Mouse (Mus musculus) right cerebral cortex, adult 2 months (tissue): ENCODE results near the gene Nmrk2.

Source experiments
- DNase-seq, 2 experiments: peaks; one replicate each; pipeline ENCODE4 v3.0.0; 2021 to 2022; ENCODE audit warnings: low spot score in 2 of 2

Nmrk2 gene

DNA sequence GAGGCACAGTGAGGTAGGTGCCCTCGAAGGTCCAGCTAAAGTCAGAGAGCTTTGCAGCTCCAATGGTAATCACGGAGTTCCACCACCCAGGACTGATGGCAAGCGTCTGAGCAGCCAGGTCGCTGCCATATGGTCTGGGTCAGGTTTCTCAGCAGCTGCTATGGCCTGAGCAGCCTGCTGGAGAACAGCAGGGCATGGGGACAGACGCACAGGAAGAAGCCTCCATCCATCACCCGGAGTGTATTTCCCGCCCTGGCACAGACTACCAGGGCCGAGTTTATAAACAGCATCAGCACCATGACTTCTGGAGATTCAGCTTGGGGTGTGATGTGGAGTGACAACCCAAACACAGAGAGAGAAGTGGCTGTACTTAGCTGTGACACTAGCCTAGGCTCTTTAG is 36.7 kb downstream of the Nmrk2 start:
- DNase-seq: no peak

DNA sequence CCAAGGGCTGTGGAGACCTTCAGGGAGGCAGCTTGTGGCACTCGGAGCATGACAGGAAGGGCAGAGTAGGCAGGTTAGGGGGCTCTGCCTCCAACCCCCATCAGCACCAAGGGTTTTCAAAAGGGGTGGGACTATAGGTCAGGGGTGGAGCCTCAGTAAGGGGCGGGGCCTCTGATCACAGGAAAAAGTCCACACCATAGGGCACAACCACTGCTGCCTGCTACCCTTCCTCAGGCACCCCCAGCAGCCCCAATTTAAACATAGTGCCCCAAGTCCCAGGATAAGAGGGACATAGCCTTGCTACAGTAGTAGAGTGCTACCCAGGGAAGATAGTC is 39.6 kb downstream of the Nmrk2 start:
- no peak for DNase-seq

DNA sequence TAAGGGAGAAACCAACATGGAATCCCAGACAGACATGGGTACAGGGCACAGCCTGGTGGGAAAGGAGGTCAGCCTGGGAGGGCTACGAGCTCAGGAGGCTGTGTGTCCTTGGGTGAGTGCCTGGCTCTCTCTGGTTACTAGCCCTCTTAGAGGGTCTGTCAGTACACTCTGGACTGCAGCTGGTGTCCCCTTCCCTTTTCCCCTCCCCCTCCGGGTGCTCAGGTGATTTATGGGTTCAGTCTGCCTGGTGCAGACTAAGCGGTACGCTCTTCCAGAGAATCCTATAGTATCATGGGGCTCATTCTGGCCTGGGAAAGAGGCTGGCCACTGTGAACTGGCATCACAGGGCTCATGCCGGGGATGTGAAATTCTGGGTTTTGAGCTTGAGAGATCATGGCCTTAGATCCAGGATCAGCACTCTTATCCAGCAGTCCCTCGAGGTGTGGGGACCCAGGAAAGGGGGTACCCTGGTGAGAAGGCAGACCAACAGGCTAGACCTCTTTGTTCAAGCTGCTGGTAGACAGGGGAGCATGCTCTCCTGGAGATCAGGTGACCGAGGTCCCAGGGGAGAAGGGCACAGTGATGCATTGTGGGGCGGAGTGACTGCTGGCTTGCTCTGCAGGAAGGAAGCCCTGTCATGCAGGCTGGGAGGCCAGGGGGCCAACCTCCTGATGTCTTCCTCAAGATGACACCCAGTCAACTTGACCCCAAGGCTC is 40.1 kb downstream of the Nmrk2 start:
- DNase-seq: no peak

DNA sequence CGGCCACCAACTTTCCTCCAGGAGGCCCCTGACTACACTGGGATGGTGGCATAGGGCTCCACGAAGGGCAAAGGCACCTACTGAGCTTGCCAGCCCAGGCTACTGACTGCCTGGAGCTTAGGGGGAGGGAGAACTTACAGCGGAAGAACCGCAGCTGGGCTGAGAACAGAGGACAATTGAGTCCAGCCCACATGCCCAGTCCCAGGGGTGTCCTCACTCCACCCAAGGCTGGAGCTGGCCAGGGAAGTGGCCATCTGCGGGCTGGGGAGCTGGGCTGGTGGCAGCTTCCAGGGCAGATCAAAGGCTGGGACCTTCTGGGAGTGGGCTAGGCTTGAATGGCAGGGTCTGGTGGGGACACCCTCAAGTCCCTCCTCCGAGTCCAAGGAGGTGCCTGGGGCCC is 47.1 kb downstream of the Nmrk2 start:
- DNase-seq: no peak

GRCm38 (mm10) chr10:81154313-81154712 is 47.5 kb downstream of the Nmrk2 start:
- DNase-seq: no peak

- DNase-seq: no peak
These were observed 49.2 kb downstream of the Nmrk2 start for GRCm38 (mm10) chr10:81152609-81153008.

- no peak for DNase-seq
These were observed 50.6 kb downstream of the Nmrk2 start for GRCm38 (mm10) chr10:81151261-81151660.
